Mouse (Mus musculus) hindbrain, embryonic 12.5 days (tissue): ENCODE data around the gene Olfr1347. TPM values are rescaled to one million over a fixed set of nuclear protein-coding genes. Genes with fewer than 3 reads are reported as not detected.
"Not testable (repeated sequence)": the region's sequence is repeated elsewhere in the genome, so short reads cannot be mapped to it uniquely, and the experiment has no call there.

Source experiments
- ATAC-seq: fragments of 200-750 bp; cut with Nextera tagmentation; 2 replicates; pipeline ENCODE4 v1.8.0; 2017; ENCODE audit warnings: moderate TSS enrichment; ENCODE audit not compliant: low FRiP score
- H3K27ac ChIP-seq: fragments of 300-500 bp; sonication (generic); 2 replicates; pipeline ENCODE4 v1.5.1; 2016; ENCODE audit warnings: mild to moderate bottlenecking
- H3K27me3 ChIP-seq: fragments of 300-500 bp; sonication (generic); 2 replicates; pipeline ENCODE4 v1.6.1; 2016; ENCODE audit warnings: mild to moderate bottlenecking
- H3K36me3 ChIP-seq: fragments of 300-500 bp; sonication (generic); 2 replicates; pipeline ENCODE4 v1.6.1; 2016; ENCODE audit warnings: mild to moderate bottlenecking
- H3K4me1 ChIP-seq: fragments of 300-500 bp; sonication (generic); 2 replicates; pipeline ENCODE4 v1.6.1; 2016
- H3K4me2 ChIP-seq: fragments of 300-500 bp; sonication (generic); replicated peaks from 2 replicates; pipeline ENCODE4 v1.6.1; 2016; ENCODE audit warnings: mild to moderate bottlenecking
- H3K4me3 ChIP-seq: fragments of 300-500 bp; sonication (generic); 2 replicates; pipeline ENCODE4 v1.5.1; 2016; ENCODE audit warnings: mild to moderate bottlenecking
- H3K9ac ChIP-seq: fragments of 300-500 bp; sonication (generic); 2 replicates; pipeline ENCODE4 v1.6.1; 2016; ENCODE audit warnings: mild to moderate bottlenecking, moderate library complexity
- H3K9me3 ChIP-seq: fragments of 300-500 bp; sonication (generic); replicated peaks from 2 replicates; pipeline ENCODE4 v1.6.1; 2016; ENCODE audit warnings: mild to moderate bottlenecking
- WGBS: fragments of 180-500 bp; shearing (Covaris S2); methylation state at CpG from one replicate; pipeline ENCODE4 v1.1.7; 2016; 5-methylcytosine and 5-hydroxymethylcytosine counted together
- polyA plus RNA-seq: library from polyadenylated mRNA; unstranded; fragments of >200 nt; fragmentation: Nextera tagmentation; extraction: Ambion mirVana; gene quantifications from 2 replicates; pipeline ENCODE4 v1.2.1, GENCODE M21; 2016

Olfr1347 gene
- not detected in 2 replicates for polyA plus RNA-seq

- WGBS: 68% methylated on average over 1 of the region's 1 CpGs
- Histone ChIP-seq H3K36me3 (no peaks in the 10 kb centered on the region), H3K4me1 (no peaks in the 10 kb centered on the region), H3K4me3 (no peak within 1 kb of the TSS), H3K9ac (no peak within 1 kb of the TSS), H3K27me3 (no peaks in the 10 kb centered on the region), H3K9me3 (no peaks in the 10 kb centered on the region), H3K4me2 (no peak within 1 kb of the TSS), H3K27ac (no peak within 1 kb of the TSS)
- no peak for ATAC-seq
Observed at GRCm38 (mm10) chr7:6499655-6500054, at the start of gene Olfr1347. Gene Olfr1347 (minus strand): TSS chr7:6499755.

- peaks cover 10% of the 10 kb centered on the region; the same call in 1 of the 2 replicates for H3K9me3 ChIP-seq
- H3K4me3 ChIP-seq: no peak overlapping the region
- H3K4me1 ChIP-seq: no peaks in the 10 kb centered on the region
- H3K9ac ChIP-seq: no peak overlapping the region
- H3K27ac ChIP-seq: no peak overlapping the region
- H3K4me2 ChIP-seq: no peak overlapping the region
- WGBS: 67% methylated on average over 5 of the region's 5 CpGs
- H3K36me3 ChIP-seq: no peaks in the 10 kb centered on the region
- no peak for ATAC-seq
- H3K27me3 ChIP-seq: no peaks in the 10 kb centered on the region
Observed at GRCm38 (mm10) chr7:6526141-6526540, 26.6 kb upstream of the Olfr1347 start.

- WGBS: 62% methylated on average over 3 of the region's 3 CpGs
- no peaks in the 10 kb centered on the region for H3K27me3 ChIP-seq
- H3K9ac ChIP-seq: no peak overlapping the region
- no peaks in the 10 kb centered on the region for H3K36me3 ChIP-seq
- no peak overlapping the region for H3K4me2 ChIP-seq
- ATAC-seq: no peak
- no peaks in the 10 kb centered on the region for H3K4me1 ChIP-seq
- peaks cover 12% of the 10 kb centered on the region; the same call in 1 of the 2 replicates for H3K9me3 ChIP-seq
- no peak overlapping the region for H3K27ac ChIP-seq
- H3K4me3 ChIP-seq: no peak overlapping the region
Observed at GRCm38 (mm10) chr7:6525001-6525400, 25.4 kb upstream of the Olfr1347 start.

GRCm38 (mm10) chr7:6522850-6523249, 23.3 kb upstream of the Olfr1347 start, which contains the start of gene Olfr1349:
Gene Olfr1349 (minus strand): TSS chr7:6522950.
- H3K9me3 ChIP-seq: peaks cover 9% of the 10 kb centered on the region; the same call in 1 of the 2 replicates
- ATAC-seq: no peak
- no peaks in the 10 kb centered on the region for H3K36me3 ChIP-seq
- no peaks in the 10 kb centered on the region for H3K4me1 ChIP-seq
- 79% methylated on average over 5 of the region's 5 CpGs for WGBS
- no peak within 1 kb of the TSS for H3K27ac ChIP-seq
- no peak within 1 kb of the TSS for H3K4me3 ChIP-seq
- no peak within 1 kb of the TSS for H3K4me2 ChIP-seq
- no peak within 1 kb of the TSS for H3K9ac ChIP-seq
- no peaks in the 10 kb centered on the region for H3K27me3 ChIP-seq

- no peaks in the 10 kb centered on the region for H3K36me3 ChIP-seq
- ATAC-seq: no peak
Observed at GRCm38 (mm10) chr7:6521666-6522065, 22.1 kb upstream of the Olfr1347 start.

GRCm38 (mm10) chr7:6508648-6509047, 9.1 kb upstream of the Olfr1347 start, which contains the start of gene Olfr1348:
Gene Olfr1348 (minus strand): TSS chr7:6508748.
- Histone ChIP-seq H3K27me3 (no peaks in the 10 kb centered on the region), H3K9me3 (peaks cover 5% of the 10 kb centered on the region; the same call in 1 of the 2 replicates), H3K4me2 (no peak within 1 kb of the TSS), H3K9ac (no peak within 1 kb of the TSS), H3K36me3 (no peaks in the 10 kb centered on the region), H3K4me1 (no peaks in the 10 kb centered on the region), H3K4me3 (no peak within 1 kb of the TSS), H3K27ac (no peak within 1 kb of the TSS)
- no peak for ATAC-seq
- 93% methylated on average over 1 of the region's 1 CpGs for WGBS

More at GRCm38 (mm10) chr7:6521666-6522065, 22.1 kb upstream of the Olfr1347 start:
- Histone ChIP-seq H3K4me2 (no peak overlapping the region), H3K9me3 (peaks cover 2% of the 10 kb centered on the region; the same call in 1 of the 2 replicates), H3K4me1 (no peaks in the 10 kb centered on the region), H3K27ac (no peak overlapping the region), H3K4me3 (no peak overlapping the region), H3K9ac (no peak overlapping the region), H3K27me3 (no peaks in the 10 kb centered on the region)
- 43% methylated on average over 1 of the region's 1 CpGs for WGBS

GRCm38 (mm10) chr7:6486841-6487240, 12.7 kb downstream of the Olfr1347 start, which contains the start of gene Olfr5:
Gene Olfr5 (minus strand): TSS chr7:6486941.
- ATAC-seq: no peak
- no peak within 1 kb of the TSS for H3K4me3 ChIP-seq
- H3K27ac ChIP-seq: no peak within 1 kb of the TSS
- no peak within 1 kb of the TSS for H3K9ac ChIP-seq
- 30% methylated on average over 2 of the region's 2 CpGs for WGBS
- H3K9me3 ChIP-seq: peaks cover 5% of the 10 kb centered on the region; the same call in 1 of the 2 replicates
- H3K36me3 ChIP-seq: no peaks in the 10 kb centered on the region
- no peaks in the 10 kb centered on the region for H3K27me3 ChIP-seq
- no peak within 1 kb of the TSS for H3K4me2 ChIP-seq
- no peaks in the 10 kb centered on the region for H3K4me1 ChIP-seq

GRCm38 (mm10) chr7:6477633-6478032, 21.9 kb downstream of the Olfr1347 start:
- not testable (repeated sequence) for H3K27ac ChIP-seq, H3K4me1 ChIP-seq, H3K36me3 ChIP-seq, H3K27me3 ChIP-seq, H3K9ac ChIP-seq, H3K9me3 ChIP-seq, ATAC-seq, H3K4me2 ChIP-seq, H3K4me3 ChIP-seq
- WGBS: 84% methylated on average over 2 of the region's 2 CpGs

GRCm38 (mm10) chr7:6466951-6467350, 32.6 kb downstream of the Olfr1347 start, which contains the start of gene Olfr1346:
Gene Olfr1346 (plus strand): TSS chr7:6467101.
- no peak for ATAC-seq
- Histone ChIP-seq H3K9ac (no peak within 1 kb of the TSS), H3K27ac (no peak within 1 kb of the TSS), H3K9me3 (no peaks in the 10 kb centered on the region), H3K36me3 (no peaks in the 10 kb centered on the region), H3K27me3 (no peaks in the 10 kb centered on the region), H3K4me2 (no peak within 1 kb of the TSS), H3K4me1 (no peaks in the 10 kb centered on the region), H3K4me3 (no peak within 1 kb of the TSS)

- H3K27me3 ChIP-seq: no peaks in the 10 kb centered on the region
- peaks cover 5% of the 10 kb centered on the region; the same call in 1 of the 2 replicates for H3K9me3 ChIP-seq
- 40% methylated on average over 3 of the region's 3 CpGs for WGBS
- H3K4me1 ChIP-seq: no peaks in the 10 kb centered on the region
- H3K4me3 ChIP-seq: no peak overlapping the region
- H3K9ac ChIP-seq: no peak overlapping the region
- no peak for ATAC-seq
- no peaks in the 10 kb centered on the region for H3K36me3 ChIP-seq
- H3K4me2 ChIP-seq: no peak overlapping the region
- no peak overlapping the region for H3K27ac ChIP-seq
Observed at GRCm38 (mm10) chr7:6456399-6456798, 43.2 kb downstream of the Olfr1347 start.

- H3K4me1 ChIP-seq: no peaks in the 10 kb centered on the region
- H3K4me2 ChIP-seq: no peak within 1 kb of the TSS
- H3K36me3 ChIP-seq: no peaks in the 10 kb centered on the region
- H3K27me3 ChIP-seq: no peaks in the 10 kb centered on the region
- ATAC-seq: no peak
- no peak within 1 kb of the TSS for H3K9ac ChIP-seq
- H3K9me3 ChIP-seq: peaks cover 2% of the 10 kb centered on the region; the same call in 1 of the 2 replicates
- no peak within 1 kb of the TSS for H3K4me3 ChIP-seq
- no peak within 1 kb of the TSS for H3K27ac ChIP-seq
Observed at GRCm38 (mm10) chr7:6455868-6456267, 43.7 kb downstream of the Olfr1347 start, which contains the start of gene Olfr1336. Gene Olfr1336 (plus strand): TSS chr7:6456168.

GRCm38 (mm10) chr7:6447771-6448170, 51.8 kb downstream of the Olfr1347 start:
- no peaks in the 10 kb centered on the region for H3K27me3 ChIP-seq
- no peaks in the 10 kb centered on the region for H3K36me3 ChIP-seq
- no peak overlapping the region for H3K4me2 ChIP-seq
- WGBS: 92% methylated on average over 5 of the region's 5 CpGs
- no peak overlapping the region for H3K9ac ChIP-seq
- H3K4me3 ChIP-seq: no peak overlapping the region
- no peaks in the 10 kb centered on the region for H3K4me1 ChIP-seq
- H3K27ac ChIP-seq: no peak overlapping the region
- no peak for ATAC-seq
- no peaks in the 10 kb centered on the region for H3K9me3 ChIP-seq

GRCm38 (mm10) chr7:6441173-6441572, 58.4 kb downstream of the Olfr1347 start:
- Histone ChIP-seq H3K9me3 (peaks cover 8% of the 10 kb centered on the region; the same call in 1 of the 2 replicates), H3K9ac (no peak overlapping the region), H3K27ac (no peak overlapping the region), H3K4me3 (no peak overlapping the region), H3K4me1 (no peaks in the 10 kb centered on the region), H3K36me3 (no peaks in the 10 kb centered on the region), H3K27me3 (no peaks in the 10 kb centered on the region), H3K4me2 (no peak overlapping the region)
- WGBS: 64% methylated on average over 2 of the region's 2 CpGs
- ATAC-seq: no peak
